Mouse (Mus musculus) embryonic fibroblast, embryonic 13.5 days (primary cell): ENCODE measurements around the gene Ylpm1. TPM values are rescaled to one million over a fixed set of nuclear protein-coding genes. Genes with fewer than 3 reads are reported as not detected.

ENCODE experiments used
- H3K27ac ChIP-seq: 2 replicates; pipeline ENCODE4 v1.5.1; 2012; ENCODE audit warnings: low read length, control low read depth, inconsistent platforms; ENCODE audit not compliant: insufficient read depth
- H3K4me1 ChIP-seq: 2 replicates; pipeline ENCODE4 v1.6.1; 2011; ENCODE audit warnings: low read length; ENCODE audit not compliant: control insufficient read depth, insufficient read depth
- H3K4me3 ChIP-seq: 2 replicates; pipeline ENCODE4 v1.5.1; 2011; ENCODE audit warnings: mild to moderate bottlenecking, control low read depth, low read length; ENCODE audit not compliant: insufficient read depth
- CTCF ChIP-seq: IDR thresholded peaks from 2 replicates; pipeline ENCODE4 v1.5.1; 2011; ENCODE audit warnings: mild to moderate bottlenecking, control low read depth, low read length, moderate library complexity, borderline replicate concordance; ENCODE audit not compliant: insufficient read depth
- POLR2A ChIP-seq: IDR thresholded peaks from 2 replicates; pipeline ENCODE4 v1.6.1; 2011; ENCODE audit warnings: low read depth, mild to moderate bottlenecking, control low read depth, low read length, moderate library complexity
- polyA plus RNA-seq: library from polyadenylated mRNA; stranded (reverse); fragments of >200 nt; gene quantifications from 2 replicates; pipeline ENCODE4 v1.2.4, GENCODE M21; 2011; ENCODE audit warnings: low read depth; ENCODE audit not compliant: missing spikeins, insufficient read length

The Ylpm1 gene
- polyA plus RNA-seq, 1 experiment, result 61.3 TPM

DNA sequence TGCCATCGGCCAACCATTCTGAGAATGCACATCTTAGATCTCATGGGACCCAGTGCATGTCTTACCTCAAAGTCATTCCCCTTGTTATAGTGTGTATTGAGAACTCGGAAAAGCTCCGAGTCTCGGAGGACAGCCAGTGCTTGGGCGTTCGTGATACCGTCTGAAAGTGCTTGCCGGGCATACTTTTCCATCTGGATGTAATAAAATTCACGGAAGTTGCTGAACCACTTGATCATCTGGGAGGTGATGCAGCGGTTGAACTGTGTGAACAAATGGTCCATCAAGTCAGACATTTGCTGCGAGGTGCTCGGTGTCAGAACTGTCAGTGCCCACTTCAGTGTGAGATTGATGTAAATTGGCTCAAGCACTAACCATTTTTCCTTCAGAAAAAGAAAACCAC, 91.7 kb downstream of the Ylpm1 start:
- H3K4me1 ChIP-seq, result peaks cover 5% of the 10 kb centered on the region; the same call in 1 of the 2 replicates
- 0 out of 2 replicates have a peak overlapping the region, but pooled peaks have one; percentile 15 for H3K27ac ChIP-seq
- no peak overlapping the region for H3K4me3 ChIP-seq
- TF ChIP-seq CTCF, result no peak

DNA sequence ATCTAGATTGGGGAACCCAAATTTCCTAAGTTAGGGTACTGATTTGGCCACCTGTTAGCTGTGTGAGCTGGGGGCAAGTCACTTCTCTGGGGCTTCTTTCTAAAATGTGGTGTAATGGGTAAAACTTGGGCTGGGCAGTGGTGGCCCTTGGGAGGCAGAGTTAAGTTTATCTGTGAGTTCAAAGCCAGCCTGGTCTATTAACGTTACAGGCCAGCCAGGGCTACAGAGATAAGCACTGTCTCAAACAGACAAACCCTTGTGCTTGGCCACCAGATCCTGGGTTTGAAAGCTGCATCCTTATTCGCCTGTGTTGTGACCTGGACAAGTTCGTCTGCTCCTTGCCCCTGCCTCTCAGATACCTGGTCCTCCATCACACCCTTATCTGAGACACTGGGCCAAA, 95.1 kb downstream of the Ylpm1 start:
- H3K4me3 ChIP-seq, result no peak overlapping the region
- TF ChIP-seq POLR2A (no peak), CTCF (no peak)
- peaks cover 16% of the 10 kb centered on the region for H3K4me1 ChIP-seq
- H3K27ac ChIP-seq, result no peak overlapping the region

DNA sequence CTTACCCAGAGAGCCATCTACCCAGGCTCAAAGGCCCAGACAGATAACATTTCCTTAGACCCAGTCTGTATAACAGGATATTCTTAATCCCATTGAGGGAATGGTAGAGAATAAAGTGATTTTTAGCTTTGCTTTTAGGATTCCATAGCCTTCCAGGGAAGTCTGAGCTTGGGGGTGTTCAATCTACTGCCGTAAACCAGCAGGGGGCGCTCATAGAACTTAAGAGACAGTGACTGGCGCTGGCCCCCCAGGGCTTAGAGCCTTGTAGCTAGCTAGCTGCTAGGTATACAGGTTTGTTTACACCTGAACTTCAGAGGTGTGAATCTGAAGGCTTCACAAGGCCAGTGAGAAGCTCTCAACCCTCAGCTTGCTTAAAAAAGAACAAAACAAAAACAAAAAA, 96.1 kb downstream of the Ylpm1 start:
- Histone ChIP-seq H3K4me3 (no peak overlapping the region), H3K27ac (no peak overlapping the region), H3K4me1 (peaks cover 16% of the 10 kb centered on the region)
- TF ChIP-seq CTCF, result no peak
- no peak for TF ChIP-seq POLR2A

DNA sequence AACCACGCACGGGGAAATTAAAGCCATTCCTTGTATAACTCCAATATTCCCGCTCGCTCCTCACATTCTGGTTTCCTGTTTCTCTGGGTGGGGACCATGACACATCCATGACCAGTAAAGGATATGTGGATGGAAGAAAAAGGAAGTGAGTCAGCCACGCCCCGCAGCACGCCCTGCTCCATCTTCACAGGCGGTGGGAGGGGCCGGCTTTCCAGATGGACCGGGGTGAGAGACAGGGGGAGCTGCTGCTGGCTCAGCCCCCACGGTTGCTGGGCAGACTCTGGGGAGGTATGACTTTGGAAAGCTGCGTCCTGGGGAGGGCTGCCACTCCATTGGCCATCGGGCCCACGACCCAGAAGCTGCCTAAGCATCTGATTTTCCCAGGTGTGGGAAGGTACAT, 97.9 kb downstream of the Ylpm1 start:
- peak overlapping the region; percentile 75 for H3K27ac ChIP-seq
- peaks cover 14% of the 10 kb centered on the region for H3K4me1 ChIP-seq
- TF ChIP-seq CTCF (no peak), POLR2A (no peak)
- no peak overlapping the region for H3K4me3 ChIP-seq

DNA sequence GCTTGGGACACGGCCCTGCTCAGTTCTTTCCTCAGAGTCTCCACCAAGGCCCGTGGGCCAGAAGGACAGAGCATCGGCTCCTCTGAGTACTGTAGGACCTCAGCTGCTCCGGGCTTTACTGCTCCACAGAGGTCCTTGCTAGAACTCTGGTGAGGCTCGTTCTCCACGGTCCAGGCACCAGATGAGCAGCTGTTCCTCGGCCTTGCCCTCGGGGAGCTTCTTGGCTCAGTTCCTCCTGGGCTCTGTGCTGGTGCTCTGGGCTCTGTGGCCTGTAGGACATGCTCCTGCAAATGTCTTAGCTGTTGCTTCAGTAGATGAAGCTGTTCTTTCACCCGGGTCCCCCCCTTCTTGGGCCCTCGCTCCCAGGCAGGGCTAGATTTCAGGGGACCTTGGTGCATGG, 98.6 kb downstream of the Ylpm1 start:
- no peak overlapping the region for H3K27ac ChIP-seq
- TF ChIP-seq POLR2A (no peak), CTCF (no peak)
- peaks cover 14% of the 10 kb centered on the region for H3K4me1 ChIP-seq
- H3K4me3 ChIP-seq, result no peak overlapping the region

DNA sequence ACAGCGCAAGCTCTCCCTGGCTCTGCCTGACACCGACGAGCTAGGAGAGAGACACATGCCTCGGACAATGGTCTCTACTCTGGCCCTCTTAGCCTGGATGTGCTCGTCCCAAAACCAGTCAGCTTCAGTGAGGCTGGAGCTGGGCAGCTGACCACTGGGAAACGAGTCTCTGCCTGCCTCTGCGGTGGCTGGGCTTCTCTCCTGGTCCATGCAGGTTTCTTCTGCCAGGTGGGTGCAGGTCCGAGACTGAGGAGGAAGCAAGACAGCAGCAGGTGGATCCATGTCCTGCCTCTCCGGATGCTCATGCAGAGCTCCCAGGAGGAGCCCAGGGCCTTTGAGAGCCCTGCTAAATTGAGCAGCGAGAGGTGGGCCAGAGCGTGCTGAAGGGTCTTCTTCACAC, 99.0 kb downstream of the Ylpm1 start:
- peaks cover 14% of the 10 kb centered on the region for H3K4me1 ChIP-seq
- no peak overlapping the region for H3K4me3 ChIP-seq
- TF ChIP-seq POLR2A (no peak), CTCF (no peak)
- H3K27ac ChIP-seq, result no peak overlapping the region

DNA sequence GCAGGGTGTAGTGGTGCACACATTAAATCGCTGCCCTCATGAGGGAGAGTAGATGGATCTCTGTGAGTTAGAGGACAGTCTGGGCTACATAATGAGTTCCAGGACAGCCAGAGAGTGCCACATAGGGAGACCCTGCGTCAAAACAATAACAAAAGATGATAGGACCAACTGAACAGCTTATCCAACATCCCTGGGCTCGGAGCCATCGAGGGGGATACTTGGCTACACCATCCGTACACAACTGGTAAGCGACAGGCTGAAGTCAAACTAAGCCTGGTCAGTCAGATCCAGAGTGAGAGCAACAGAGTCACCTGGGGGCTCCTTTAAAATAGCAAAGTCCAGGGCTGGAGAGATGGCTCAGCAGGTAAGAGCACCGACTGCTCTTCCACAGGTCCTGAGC, 99.7 kb downstream of the Ylpm1 start:
- TF ChIP-seq CTCF (no peak), POLR2A (no peak)
- H3K4me1 ChIP-seq, result peaks cover 16% of the 10 kb centered on the region
- no peak overlapping the region for H3K27ac ChIP-seq
- no peak overlapping the region for H3K4me3 ChIP-seq

DNA sequence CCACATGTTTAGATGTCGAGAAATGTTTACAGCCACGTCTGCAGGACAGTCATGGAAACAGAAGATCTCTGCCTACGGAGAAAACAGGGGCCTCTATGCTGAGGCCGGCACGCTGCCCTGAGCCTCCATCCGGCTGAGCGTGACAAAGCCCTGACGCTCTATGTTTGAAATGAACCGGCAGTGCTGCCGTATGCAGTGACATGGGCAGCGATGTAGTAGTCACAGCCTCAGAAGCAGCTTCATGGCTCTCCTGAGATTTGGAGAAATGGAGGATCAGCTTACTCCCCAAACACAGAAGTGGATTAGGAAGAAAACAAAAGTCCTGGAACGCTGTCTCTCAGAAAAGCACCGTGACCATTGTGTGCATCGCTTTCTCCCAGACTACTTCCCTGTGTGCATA, 104.9 kb downstream of the Ylpm1 start:
- TF ChIP-seq POLR2A (no peak), CTCF (no peak)
- no peak overlapping the region for H3K4me3 ChIP-seq
- H3K27ac ChIP-seq, result no peak overlapping the region
- 0 out of 2 replicates have a peak, but pooled peaks cover 2% of the 10 kb centered on the region for H3K4me1 ChIP-seq

DNA sequence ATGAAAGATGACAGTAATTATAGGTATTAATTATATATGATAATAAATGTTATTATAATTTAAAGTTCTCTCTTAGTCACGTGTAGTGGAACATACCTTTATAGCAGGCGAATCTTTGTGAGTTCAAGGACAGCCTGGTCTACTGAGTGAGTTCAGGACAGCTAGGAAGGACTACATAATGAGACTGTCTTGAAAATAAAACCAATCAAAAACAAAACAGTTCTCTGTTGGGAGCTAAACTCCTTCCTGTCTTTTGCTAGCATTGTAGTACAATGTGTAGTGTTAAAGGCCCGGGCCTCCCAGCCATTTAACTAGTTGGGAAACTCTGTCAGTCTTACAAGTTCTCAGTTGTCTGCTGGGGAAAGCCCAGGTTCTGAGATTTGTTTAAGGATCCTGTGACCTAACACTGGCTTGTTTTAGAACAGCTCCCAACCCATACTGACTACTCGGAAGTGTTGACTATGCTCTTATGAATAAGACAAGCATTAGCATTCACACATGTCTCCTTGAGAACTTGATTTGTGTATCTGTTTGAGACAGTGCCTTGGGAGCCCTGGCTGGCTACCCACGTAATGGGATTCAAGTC, 105.5 kb downstream of the Ylpm1 start:
- TF ChIP-seq CTCF, result no peak
- TF ChIP-seq POLR2A, result no peak
- 0 out of 2 replicates have a peak, but pooled peaks cover 2% of the 10 kb centered on the region for H3K4me1 ChIP-seq
- H3K27ac ChIP-seq, result no peak overlapping the region
- H3K4me3 ChIP-seq, result no peak overlapping the region

DNA sequence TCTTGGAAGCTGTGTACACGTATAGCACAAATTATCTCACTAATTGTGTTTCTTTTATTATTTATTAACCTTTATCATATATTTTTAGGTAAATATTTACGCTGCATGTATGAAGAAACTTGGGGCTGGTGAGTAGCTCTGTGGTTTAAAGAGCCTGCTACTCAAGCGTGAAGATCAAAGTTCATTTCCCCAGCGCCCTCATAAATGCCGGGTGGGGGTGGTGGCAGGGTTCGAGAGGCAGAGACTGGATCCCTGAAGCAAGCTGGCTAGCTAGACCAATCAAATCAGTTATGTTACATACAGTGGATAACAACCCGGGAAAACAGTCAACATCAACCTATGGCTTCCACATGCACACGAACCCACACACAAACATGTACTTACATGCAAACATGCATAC, 107.0 kb downstream of the Ylpm1 start:
- H3K4me3 ChIP-seq, result no peak overlapping the region
- no peak for TF ChIP-seq POLR2A
- no peak for TF ChIP-seq CTCF
- H3K27ac ChIP-seq, result no peak overlapping the region
- 0 out of 2 replicates have a peak, but pooled peaks cover 2% of the 10 kb centered on the region for H3K4me1 ChIP-seq
